Mouse (Mus musculus) activated CD4-positive, CD25-positive, alpha-beta regulatory T cell (primary cell): ENCODE measurements around the gene Fam24b. TPM values are rescaled to one million over a fixed set of nuclear protein-coding genes. Genes with fewer than 3 reads are reported as not detected.

Experiments
- polyA plus RNA-seq, 2 experiments: library from polyadenylated mRNA; unstranded; fragments of 100-300 nt; shearing (Covaris generic); gene quantifications; one replicate each; pipeline ENCODE4 v1.2.1; 2017

The Fam24b gene
- polyA plus RNA-seq: not detected

GRCm38 (mm10) chr7:131329416-131329815 is at the start of gene Fam24b:
Fam24b (minus strand) TSS chr7:131329516.

DNA sequence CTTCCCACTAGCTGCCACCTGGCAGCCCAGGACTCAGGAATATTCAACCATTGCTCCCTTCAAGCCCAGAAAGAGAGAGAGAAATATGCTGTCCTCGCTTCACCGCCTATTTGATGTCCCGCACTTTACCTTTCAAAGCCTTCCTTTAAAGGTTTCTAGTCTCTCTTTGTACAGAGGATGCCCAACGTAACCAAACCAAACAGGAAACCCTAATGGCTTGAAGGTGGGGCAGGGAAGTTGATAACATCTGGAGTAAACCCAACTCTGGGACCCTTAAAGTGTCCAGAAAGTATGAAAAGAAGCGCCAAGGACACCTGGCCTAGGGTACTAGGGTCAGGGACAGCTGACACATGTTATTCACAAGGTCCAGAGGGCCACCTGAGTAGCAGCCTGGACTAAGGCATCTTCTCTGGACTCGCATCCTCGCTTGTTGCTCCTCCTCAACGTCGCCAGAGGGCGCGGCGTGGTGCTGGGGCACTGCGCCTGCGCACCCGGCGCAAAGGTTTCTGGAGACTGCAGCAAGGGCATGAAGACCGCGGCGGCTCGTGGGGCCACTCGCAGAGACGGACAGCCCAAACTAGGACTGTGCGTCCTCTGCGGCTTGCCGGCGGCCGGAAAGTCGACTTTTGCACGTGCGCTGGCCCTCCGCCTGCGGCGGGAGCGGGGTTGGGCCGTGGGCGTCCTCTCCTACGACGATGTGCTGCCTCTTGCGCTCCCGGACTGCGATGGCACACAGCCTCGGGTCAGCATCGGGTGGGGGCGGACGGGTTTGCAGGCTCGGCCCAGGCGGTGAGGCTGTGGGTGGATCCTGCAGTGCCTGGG is 41.5 kb upstream of the Fam24b start, which contains the start of gene Pstk:
Gene Pstk (plus strand): TSS at position 494 of the 822 bp plus-strand sequence.

GRCm38 (mm10) chr7:131362615-131363300 is 33.4 kb upstream of the Fam24b start, which contains the start of gene 2310057M21Rik:
2310057M21Rik (minus strand) TSS chr7:131362759.

DNA sequence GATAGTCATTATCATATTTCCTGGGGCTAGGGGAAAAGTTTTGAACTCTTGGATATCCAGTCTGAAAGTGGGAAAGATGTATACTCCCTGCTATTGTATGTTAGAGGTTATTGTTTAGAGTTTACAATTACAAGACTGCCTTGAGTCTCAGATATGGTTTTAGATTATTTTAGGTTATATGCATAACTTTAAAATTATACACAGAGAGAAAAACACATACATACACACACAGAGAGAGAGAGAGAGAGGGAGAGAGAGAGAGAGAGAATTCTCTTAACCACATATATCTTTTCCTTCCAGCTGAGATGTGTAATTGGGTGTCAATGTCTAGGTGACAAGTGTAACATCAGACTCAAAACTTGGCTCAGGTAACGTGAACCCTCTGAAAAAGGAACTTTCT is 4.2 kb upstream of the Fam24b start, which contains the start of gene Fam24a:
Gene Fam24a (plus strand): TSS at position 301 of the 400 bp plus-strand sequence.

DNA sequence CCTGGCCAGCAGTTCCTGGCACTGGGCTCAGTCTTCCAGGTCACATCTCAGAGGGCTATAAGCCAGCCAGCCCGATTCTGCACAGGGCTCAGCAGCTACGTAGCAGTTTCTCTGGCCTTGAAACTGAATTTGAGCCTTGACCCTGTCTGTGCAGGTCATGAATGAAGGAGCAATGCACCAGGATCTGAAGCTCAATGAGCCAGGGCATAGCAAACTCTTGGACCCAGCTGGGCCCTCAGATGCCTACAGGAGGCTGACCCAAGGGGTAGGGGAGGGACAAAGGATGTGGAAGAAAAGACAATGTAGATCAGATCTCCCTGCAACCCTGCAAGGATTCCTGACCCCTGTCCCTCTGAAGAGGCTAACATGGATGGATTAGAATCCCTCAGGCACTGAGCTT is 7.1 kb downstream of the Fam24b start, which contains the start of gene Cuzd1:
Gene Cuzd1 (minus strand): TSS at position 101 of the 400 bp plus-strand sequence.

Other genes with a start within 250 kb of the Fam24b start
- gene 4933402N03Rik, start 183.2 kb downstream of the Fam24b start, polyA plus RNA-seq: not detected
- gene 5430419D17Rik, start 155.1 kb downstream of the Fam24b start, polyA plus RNA-seq: under 1 TPM in 1 of 2 experiments, not detected in 1; 0.17 TPM
- gene Cuzd1, start 7.2 kb downstream of the Fam24b start, polyA plus RNA-seq: not detected
- gene Fam24a, start 4.3 kb upstream of the Fam24b start, polyA plus RNA-seq: not detected
- 10 to 100 TPM; 15.6 to 28.4 TPM for gene 2310057M21Rik, start 33.2 kb upstream of the Fam24b start, polyA plus RNA-seq
- gene Pstk, start 41.6 kb upstream of the Fam24b start, polyA plus RNA-seq: 10 to 100 TPM; 38.5 to 42.3 TPM
- gene Ikzf5, start 81.0 kb upstream of the Fam24b start, polyA plus RNA-seq: 10 to 100 TPM; 18.6 to 24.8 TPM
- 10 to 100 TPM; 24.8 to 28.1 TPM for gene Acadsb, start 81.1 kb upstream of the Fam24b start, polyA plus RNA-seq
- under 1 TPM in 1 of 2 experiments, not detected in 1; 0.36 TPM for gene Hmx3, start 213.4 kb upstream of the Fam24b start, polyA plus RNA-seq
- gene Hmx2, start 219.3 kb upstream of the Fam24b start, polyA plus RNA-seq: not detected
- gene Bub3, start 230.7 kb upstream of the Fam24b start, polyA plus RNA-seq: 100 to 1,000 TPM; 135 to 174 TPM